Mouse (Mus musculus) activated CD4-positive, CD25-positive, alpha-beta regulatory T cell, adult 4 months (primary cell): ENCODE measurements around the gene Nab2. TPM values are rescaled to one million over a fixed set of nuclear protein-coding genes. Genes with fewer than 3 reads are reported as not detected.

Experiments
- ATAC-seq: one replicate; pipeline ENCODE4 v1.8.0; 2017
- polyA plus RNA-seq, 2 experiments: library from polyadenylated mRNA; unstranded; fragments of 100-300 nt; shearing (Covaris generic); gene quantifications; one replicate each; pipeline ENCODE4 v1.2.1; 2017

Gene Nab2
- polyA plus RNA-seq, 2 experiments from 2014 or later, result 7.4 to 10.2 TPM

DNA sequence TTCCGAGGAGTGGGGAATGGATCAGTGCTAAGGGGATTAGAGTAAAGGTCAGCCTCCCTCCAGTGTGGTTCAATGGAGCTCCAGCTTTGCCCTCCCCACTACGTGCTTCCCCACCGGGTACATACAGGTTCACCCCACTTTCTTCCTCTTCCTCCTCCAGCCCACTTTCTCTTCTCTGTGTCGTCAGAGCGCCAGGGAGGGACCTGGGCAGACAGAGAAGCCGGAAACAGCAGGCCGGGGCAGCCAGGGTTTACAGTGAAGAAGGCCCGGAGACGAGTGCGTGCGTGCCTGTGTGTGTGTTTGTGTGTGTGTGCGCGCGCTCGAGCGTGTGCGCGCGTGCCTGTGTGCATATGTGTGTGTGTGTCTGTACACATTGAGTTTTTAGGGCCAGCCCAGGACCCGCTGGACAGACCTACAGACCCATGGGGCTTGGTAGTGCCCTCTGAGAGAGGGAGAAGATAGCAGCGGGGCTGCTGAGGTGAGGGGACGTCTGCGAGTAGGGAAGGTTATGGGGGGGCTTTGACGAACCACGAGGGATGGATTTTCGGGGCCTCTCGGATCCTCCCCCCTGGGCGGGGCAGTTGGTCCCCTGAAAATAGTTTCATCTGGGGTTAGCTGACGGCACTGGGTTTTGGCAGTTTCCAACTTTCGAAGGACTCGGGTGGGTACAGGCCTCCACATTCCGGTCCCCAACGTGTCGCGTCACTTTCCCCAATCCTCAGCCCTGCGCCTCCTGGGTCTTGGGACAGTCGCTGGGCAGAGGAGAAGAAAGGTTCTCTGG lies 25.4 kb downstream of the Nab2 start, which contains the start of gene Stat6:
Gene Stat6 (plus strand): TSS at position 215 of the 781 bp plus-strand sequence.
- ATAC-seq, result peak; percentile 88

DNA sequence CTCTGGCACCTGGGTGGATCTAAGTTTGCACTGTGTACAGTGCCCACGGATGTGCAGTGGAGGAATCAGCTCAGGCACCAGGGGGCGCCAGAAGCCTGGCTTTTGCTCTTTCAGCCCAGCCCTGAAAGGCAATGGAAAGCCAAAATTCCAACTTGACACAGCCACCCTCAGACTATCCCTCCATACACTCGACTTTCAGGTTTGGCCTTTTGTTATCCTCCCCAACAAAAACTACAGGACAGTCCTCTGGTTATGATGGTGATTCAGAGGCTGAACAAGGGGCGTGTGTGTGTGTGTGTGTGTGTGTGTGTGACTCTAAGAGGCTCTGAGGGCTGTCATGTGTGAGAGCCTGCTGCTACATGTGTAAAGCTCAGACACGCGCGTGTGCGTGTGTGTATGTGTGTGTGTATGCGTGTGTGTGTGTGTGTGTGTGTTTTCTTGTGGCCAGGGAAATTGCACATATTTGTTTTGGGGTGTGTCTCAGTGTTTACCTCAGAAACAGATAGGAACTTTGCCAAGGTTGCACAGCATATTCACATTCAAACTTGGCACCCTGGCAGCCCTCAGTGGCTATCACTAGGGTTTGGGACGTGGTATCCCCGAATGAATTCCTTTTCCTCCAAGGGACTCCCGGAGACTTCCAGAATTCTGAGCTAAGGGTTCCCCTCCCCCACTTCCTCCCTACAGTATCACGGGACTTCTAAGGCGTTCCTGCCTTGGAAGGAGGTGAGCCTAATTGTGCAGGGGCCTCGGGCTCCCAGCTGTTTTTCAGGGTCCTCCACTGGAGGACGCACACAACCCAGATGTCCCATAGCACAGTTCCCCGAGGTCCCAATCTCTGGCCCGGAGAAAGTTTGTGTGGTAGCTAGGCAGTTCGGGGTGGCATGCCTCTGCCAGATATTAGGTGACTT lies 26.3 kb downstream of the Nab2 start:
- ATAC-seq, result peak; percentile 34

GRCm38 (mm10) chr10:127640421-127640820 lies 27.9 kb downstream of the Nab2 start:
- no peak for ATAC-seq

DNA sequence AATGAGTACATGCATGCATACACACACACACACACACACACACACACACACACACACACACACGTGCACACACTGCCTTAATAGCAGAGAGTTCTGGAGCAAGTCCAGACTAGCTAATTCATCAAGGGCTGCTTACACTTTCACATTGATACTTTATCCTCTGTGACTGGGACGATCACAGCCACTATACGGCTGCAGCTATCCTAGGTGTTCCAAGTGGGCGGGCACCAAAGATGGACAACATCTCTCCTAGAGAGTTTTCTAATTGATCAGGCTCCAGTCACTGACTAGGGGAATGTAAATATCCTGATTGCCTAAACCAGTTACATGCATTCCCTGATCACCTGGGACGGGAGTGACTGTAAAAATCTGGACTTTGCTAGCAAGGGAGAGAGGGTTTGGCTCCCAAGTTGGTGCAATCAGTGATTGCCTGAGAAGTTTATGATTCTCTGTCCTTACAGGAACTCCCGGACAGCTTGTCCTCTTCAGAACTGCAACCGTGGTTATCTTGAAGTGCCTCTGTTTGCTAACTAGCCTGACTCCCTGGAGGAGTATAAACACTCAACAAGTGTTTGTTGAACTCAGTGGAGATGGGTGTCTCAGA lies 35.6 kb downstream of the Nab2 start:
- ATAC-seq, result no peak

DNA sequence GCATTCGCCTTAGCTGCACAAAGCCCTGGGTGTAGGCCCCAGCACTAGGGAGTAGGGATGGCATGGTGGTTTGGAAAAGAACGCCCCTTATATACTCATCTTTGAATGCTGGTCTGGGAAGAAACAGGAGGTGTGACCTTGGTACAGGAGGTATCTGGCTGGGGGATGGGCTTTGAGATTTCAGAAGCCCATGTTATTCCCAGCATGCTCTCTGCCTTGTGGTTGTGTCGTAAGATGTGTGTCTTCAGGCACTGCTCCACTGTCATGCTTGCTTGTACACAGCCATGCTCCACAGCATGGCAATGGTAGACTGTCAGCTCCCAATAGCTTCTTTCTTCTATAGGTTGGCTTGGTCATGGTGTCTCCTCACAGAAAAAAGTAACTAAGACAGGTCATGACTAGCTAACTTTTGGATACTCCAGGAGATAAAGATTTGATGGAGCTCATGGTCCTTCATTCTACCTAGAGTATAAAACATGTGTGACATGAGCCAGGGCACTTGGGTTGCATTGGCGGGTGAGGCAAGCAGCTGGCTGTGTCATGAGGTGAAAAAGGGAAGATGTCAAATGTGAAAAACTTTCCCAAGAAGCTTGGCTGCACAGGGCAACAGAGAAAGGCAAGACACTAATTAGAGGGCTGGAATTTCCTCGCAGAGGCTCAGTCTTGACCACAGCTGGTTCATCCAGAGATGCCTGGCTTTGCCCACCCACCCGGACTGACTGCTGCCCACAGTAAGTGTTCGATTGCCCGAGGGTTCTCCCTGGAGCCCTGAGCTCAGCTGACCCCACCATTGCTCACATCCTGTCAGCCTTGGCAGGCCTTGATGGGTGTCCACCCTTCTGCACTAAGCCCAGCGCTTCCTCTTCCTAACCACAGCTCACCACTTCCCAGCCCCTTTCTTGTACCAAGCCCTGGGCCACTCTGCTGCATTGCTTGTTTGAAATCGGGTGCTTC lies 36.8 kb downstream of the Nab2 start:
- ATAC-seq, result no peak

GRCm38 (mm10) chr10:127626433-127626832 lies 41.9 kb downstream of the Nab2 start:
- ATAC-seq, result no peak

DNA sequence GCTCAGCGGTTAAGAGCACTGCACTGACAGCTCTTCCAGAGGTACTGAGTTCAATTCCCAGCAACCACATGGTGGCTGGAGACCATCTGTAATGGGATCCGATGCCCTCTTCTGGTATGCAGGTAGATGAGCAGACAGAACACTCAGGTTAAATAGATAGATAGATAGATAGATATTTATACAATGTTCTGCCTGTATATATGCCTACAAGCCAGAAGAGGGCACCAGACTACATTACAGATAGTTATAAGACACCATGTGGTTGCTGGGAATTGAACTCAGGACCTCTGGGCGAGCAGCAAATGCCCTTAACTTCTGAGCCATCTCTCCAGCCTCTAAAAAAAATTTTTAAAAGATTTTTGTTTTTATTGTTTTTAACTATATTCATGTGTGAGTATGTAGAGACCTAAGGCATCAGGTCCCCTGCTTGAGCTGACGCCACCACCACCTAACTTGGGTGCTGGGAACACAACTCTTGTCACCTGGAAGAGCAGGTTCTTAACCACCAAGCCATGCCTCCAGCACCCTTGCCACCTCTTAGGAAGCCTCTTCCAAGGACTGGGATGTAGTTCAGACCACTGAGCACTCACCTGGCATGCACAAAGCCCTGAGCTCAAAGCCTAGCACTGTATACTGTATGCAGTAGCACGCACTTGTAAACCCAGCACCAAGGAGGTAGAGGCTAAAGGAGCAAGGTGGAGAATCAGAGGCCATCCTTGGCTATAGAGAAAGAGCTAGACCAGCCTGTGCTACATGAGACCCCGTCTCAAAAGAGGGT lies 44.7 kb downstream of the Nab2 start:
- no peak for ATAC-seq

GRCm38 (mm10) chr10:127622661-127623060 lies 45.7 kb downstream of the Nab2 start:
- ATAC-seq, result no peak

GRCm38 (mm10) chr10:127622057-127622392 lies 46.3 kb downstream of the Nab2 start:
- ATAC-seq, result no peak

- ATAC-seq, result no peak
Measured at GRCm38 (mm10) chr10:127621191-127622056, 46.9 kb downstream of the Nab2 start.

- ATAC-seq, result no peak
Measured at GRCm38 (mm10) chr10:127620406-127621190, 47.8 kb downstream of the Nab2 start, which contains the start of gene Lrp1. Lrp1 (minus strand) TSS chr10:127621148.

DNA sequence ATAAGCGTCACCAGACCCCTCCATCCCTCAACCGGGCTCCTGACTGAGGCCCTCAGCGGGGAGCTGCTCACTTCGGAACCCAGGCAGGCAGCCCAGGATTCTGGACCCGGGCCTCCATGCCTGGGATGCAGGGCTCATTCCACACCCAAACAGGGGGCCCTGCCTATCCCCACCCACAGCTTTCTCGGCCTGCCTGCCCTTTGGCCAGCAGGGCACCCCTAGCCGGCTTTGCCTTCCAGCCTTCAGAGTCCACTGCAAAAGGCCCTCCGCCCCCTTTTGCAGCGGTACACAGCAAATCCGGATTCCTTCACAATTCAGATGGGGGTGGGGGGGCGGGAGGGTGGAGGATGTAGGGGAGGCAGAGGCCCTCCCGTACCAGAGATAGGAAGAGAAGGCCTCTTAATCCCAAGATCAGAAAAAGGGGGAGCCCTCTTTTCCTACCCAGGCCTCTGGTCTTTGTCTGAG lies 48.4 kb downstream of the Nab2 start:
- no peak for ATAC-seq

DNA sequence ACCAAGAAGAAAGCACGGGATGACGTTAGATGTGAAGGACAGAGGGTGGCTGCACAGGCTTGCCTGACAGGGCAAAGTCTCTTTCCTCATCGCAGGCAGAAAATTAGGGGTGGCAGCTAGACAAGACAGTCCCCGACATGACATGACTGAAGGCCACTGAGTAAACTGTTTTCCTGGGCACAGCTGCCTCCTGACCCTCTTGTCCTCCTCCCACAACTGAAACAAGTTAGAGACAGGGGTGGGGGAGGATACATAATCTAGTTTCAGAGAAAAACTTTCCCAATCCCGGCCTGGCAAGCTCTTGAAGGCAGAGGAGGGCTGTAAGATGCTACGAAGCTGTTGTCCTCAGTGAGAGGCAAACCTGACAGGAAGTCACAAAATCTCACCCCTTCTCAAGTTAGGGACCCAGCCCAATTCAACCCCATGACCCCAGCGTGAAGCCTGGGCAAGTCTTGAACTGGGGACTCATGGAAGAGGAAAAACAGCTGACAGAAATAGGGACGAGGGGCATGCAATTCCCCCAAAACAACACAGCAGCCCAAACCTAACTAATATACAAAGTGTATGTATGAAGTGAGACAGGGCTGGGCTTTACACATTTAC lies 49.1 kb downstream of the Nab2 start:
- ATAC-seq, result no peak

DNA sequence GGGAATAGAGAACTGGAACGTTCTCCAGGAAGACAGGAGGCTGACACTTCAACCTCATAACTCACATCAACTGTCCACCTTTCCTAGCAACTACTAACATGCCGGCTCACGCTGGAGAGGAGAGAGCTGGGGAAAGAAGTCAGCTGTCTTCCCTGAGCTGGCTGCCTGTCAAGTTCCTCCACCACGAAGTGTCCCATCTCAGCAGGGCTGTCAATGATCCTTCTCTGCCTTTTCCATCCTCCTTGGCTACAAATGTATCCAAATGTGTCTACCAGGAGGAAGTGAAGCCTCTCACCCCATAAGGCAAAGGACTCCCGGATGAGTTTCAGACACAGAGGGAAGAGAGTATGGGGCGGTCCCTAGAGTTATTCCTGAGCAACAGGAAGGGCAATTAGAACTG lies 50.2 kb downstream of the Nab2 start:
- no peak for ATAC-seq

GRCm38 (mm10) chr10:127617294-127617693 lies 51.1 kb downstream of the Nab2 start:
- ATAC-seq, result no peak

- ATAC-seq, result no peak
Measured at GRCm38 (mm10) chr10:127616261-127616679, 52.1 kb downstream of the Nab2 start.

DNA sequence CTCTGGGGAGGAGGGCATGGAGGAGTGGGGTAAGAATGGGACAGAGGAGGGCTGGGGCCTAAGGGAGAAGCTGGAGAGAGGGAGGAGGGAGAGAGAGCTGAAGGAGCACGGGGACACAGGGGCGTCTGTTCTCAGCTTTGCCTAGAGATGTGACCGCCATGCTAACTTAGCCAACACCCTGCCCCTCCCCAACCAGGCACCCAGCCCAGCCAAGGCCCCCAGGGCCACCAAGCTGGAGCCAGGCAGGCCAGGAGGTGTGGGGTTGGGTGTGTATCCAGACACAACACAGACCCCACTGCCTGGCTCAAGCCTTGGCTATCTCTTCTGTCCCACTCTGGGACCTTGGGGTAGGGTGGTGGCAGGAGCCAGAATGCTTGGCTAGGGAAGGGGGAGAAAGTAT lies 52.8 kb downstream of the Nab2 start:
- ATAC-seq, result no peak

DNA sequence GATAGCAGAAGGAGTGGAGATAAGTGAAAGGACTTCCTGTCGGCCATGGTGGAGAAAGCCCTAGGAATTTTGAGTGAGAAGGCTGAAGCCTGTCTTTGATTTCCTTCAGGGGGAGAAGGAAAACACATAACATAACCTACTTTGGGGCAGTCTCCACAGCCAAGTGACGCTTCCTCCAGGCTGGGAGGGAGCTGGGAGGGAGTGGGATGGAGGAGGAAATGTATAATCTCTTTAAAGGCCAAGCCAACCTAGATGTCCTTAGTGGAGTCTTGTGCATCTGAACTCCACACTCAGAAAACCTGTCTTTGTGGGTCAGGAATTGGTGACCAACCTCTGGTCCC lies 53.4 kb downstream of the Nab2 start:
- no peak for ATAC-seq
